Mouse (Mus musculus) bone marrow, adult 2 months (tissue): Measurements from ENCODE around the gene Dner.

Source experiments
- CTCF ChIP-seq: fragments of 200-500 bp; IDR thresholded peaks from 2 replicates; pipeline ENCODE4 v1.5.1; 2011; ENCODE audit warnings: low read length, control low read depth; ENCODE audit not compliant: control insufficient read depth, insufficient read depth
- POLR2A ChIP-seq: fragments of 200-500 bp; IDR thresholded peaks from 2 replicates; pipeline ENCODE4 v1.6.1; 2011; ENCODE audit warnings: low read depth, mild to moderate bottlenecking, control low read depth, low read length, borderline replicate concordance; ENCODE audit not compliant: control insufficient read depth

DNA sequence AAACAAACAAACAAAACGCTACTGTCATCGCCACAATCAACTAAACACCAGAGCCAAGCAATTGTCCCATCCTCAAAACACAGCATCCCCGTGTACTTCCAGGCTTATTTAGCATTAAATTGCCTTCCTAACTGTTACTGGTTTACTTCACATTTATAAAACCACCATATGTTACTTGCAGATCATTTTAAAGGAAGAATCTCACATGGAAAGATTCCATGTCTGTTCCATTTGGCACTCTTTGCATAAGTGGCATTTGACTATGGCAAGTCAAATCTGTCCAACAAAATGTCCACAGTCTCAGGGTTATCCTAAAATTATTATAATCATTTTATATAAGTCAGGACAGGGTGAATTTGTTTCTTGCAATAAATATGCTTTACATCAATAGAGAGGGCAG, 299.2 kb downstream of the Dner start:
- TF ChIP-seq CTCF (no peak), POLR2A (no peak)
